Mouse (Mus musculus): ENCODE measurements around the gene Polr3h.
"Not testable (repeated sequence)": the region's sequence is repeated elsewhere in the genome, so short reads cannot be mapped to it uniquely, and the experiment has no call there.

The Polr3h gene

GRCm38 (mm10) chr15:81925760-81926445, at the start of gene Polr3h:
Gene Polr3h, minus strand, starts transcription at chr15:81926240.
- DNase-seq (ENCODE audit: low spot score), result peak; percentile 94

DNA sequence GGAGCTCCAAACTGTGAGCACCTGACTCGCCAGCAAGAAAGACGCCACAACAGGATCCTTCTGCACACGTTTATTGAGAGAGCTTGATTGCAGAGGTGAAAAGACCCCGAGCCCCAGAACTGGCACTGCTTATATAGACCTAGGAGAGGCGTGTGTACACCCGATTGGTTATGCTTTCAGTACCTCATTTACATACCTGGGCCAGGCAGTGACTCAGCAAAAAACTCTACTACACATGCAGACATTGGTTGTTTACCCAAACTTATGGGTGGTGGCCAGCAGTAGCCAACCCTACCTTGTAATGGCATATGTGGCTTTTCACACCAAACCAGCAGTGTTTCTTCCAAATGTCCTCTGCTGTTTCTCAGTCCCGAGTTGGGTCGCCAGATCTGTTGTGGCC, 49.1 kb upstream of the Polr3h start:
- DNase-seq (ENCODE audit: low spot score), result not testable (repeated sequence)

DNA sequence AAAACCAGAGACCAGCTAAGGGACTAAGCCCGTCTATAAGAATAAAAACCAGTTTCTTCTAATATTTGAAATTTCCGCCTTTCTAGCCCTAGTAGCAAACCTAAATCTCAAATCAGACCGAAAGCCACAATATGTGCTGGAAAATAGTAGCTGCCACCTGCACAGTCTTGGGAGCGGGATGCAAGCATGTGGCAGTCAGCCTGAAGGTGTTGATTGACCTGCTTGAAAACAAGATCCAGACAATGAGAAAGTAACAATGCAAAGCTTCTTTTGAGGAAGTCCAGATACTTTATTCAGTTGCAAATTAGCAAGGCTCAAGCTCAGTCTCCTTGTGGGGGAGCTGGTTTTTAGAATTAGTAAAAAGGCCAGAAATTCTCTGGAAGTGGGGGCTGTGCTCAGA, 44.5 kb upstream of the Polr3h start:
- DNase-seq (ENCODE audit: low spot score), result not testable (repeated sequence)

GRCm38 (mm10) chr15:81969635-81970034, 43.6 kb upstream of the Polr3h start:
- not testable (repeated sequence) for DNase-seq (ENCODE audit: low spot score)

- DNase-seq (ENCODE audit: low spot score), result no peak
These were observed 43.1 kb upstream of the Polr3h start for GRCm38 (mm10) chr15:81969173-81969572.

- no peak for DNase-seq (ENCODE audit: low spot score)
These were observed 42.4 kb upstream of the Polr3h start for GRCm38 (mm10) chr15:81968447-81968846.

DNA sequence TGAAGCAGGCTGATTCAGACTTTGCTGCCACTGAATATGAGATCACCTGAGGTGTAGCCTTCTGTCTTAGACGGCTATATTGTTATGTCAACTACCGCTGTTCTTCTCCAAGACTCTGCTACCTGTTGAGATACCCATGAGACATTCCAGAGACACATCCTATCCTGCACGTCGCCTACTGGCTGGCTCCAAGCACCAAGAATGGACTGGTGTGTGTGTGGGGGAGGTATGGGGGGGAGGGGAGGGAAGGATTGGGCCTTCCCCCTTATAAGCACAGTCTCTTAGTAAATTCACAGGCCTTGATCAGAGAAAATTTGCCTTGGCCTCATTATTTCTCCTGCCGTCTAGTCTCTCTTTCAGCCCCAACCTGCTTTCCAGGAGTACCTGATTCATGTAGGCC, 41.8 kb upstream of the Polr3h start:
- DNase-seq (ENCODE audit: low spot score), result no peak

- DNase-seq (ENCODE audit: low spot score), result no peak
These were observed 40.2 kb upstream of the Polr3h start for GRCm38 (mm10) chr15:81966062-81966829.

- DNase-seq (ENCODE audit: low spot score), result no peak
These were observed 39.0 kb upstream of the Polr3h start for GRCm38 (mm10) chr15:81964980-81965545.

DNA sequence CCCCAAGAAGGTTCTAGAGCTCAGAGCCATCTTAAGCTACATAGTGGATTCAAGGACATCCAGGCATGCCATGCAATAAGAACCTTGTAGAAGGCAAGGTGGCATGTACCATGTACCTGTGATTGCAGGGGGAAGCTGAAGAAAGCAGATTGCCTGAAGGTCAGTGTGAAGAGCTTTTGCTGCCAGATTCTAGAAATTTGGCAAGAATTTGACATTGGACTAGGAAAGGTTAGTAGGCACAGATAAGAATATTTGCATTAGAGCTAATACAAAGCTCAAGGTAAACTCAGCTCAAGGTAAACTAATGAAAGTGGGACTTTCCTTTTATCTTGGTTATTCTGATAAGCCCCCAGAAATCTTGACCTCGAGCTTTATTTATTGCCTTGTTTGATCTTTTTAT, 38.2 kb upstream of the Polr3h start:
- no peak for DNase-seq (ENCODE audit: low spot score)

- DNase-seq (ENCODE audit: low spot score), result no peak
These were observed 35.0 kb upstream of the Polr3h start for GRCm38 (mm10) chr15:81961078-81961451.

GRCm38 (mm10) chr15:81960171-81961077, 34.4 kb upstream of the Polr3h start, which contains the start of gene Pmm1:
Gene Pmm1, minus strand, starts transcription at chr15:81960930.
- peak; percentile 99 for DNase-seq (ENCODE audit: low spot score)

DNA sequence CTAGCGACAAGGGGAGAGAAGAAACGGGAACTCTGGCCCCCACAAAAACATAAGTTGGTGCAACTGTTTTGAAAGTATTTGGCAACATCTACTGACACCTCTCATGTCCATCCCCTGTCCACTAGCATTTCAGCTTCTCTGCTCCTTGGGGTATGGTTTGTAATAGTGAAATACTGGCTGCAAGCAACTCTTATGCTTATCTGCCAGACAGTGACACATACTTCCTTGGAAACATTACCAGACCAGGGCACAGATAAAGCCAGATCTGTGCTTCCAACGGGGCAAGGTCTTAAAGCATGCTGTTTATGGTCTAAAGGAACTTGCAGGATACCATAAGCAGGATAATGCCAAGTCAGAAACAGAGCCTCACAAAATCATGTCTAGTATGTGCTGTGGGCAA, 32.9 kb upstream of the Polr3h start:
- DNase-seq (ENCODE audit: low spot score), result no peak

- DNase-seq (ENCODE audit: low spot score), result no peak
These were observed 31.6 kb upstream of the Polr3h start for GRCm38 (mm10) chr15:81957598-81957997.

- DNase-seq (ENCODE audit: low spot score), result peak; percentile 39
These were observed 30.4 kb upstream of the Polr3h start for GRCm38 (mm10) chr15:81956457-81956856.

GRCm38 (mm10) chr15:81955414-81955813, 29.4 kb upstream of the Polr3h start:
- DNase-seq (ENCODE audit: low spot score), result no peak

DNA sequence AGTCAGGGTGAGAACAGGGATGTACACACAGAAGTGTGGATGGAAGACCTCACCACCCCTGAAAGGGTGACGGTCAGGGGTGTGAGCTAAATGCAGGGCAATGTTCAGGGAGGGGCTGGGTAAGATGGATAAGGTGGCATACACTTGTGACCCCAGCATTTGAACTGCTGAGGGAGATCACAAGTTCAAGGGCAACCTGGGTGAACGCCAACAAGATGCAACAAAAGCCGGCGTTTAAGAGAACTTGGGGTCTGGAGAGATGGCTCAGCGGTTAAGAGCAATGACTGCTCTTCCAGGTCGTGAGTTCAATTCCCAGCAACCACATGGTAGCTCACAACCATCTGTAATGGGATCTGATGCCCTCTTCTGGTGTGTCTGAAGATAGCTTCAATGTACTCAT, 28.7 kb upstream of the Polr3h start:
- no peak for DNase-seq (ENCODE audit: low spot score)

GRCm38 (mm10) chr15:81954151-81954583, 28.1 kb upstream of the Polr3h start:
- DNase-seq (ENCODE audit: low spot score), result no peak

DNA sequence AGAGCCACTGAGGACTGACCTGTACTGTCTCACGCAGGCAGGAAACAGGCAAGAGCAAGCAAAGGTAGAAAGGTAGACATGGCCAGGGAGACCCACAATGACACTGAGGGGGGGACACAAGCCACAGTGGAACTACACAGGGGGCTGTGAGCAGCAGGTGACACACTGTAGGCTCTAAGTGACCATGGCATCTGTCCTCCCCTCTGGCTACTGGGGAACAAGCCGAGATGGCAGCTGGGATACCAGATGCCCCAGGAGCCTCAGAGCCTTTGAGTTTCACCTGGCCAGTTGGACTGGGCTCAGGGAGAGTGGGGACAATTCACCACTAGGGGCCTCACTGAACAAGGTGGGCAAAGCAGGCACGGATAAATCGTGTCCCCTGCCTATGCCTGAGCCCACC, 26.3 kb upstream of the Polr3h start:
- no peak for DNase-seq (ENCODE audit: low spot score)

- no peak for DNase-seq (ENCODE audit: low spot score)
These were observed 25.1 kb upstream of the Polr3h start for GRCm38 (mm10) chr15:81951159-81951558.

DNA sequence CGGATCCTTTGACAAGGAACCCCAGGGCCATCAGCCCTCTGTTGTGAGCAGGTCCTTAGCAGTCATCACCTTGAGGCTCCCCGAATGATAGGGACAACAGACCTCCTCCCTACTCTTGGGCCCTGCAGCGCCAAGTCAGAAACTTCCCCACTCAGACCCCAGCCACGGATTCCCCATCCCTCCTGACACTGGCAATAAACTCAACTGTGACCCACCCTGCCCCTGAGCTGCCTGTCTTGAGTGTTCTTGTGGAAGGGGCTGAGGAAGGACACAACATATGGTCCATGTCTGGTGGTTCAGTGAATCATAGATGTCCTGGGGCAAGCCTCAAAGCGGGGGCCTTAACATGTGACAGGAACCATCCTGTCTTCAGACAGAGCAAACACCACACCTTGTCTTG, 24.7 kb upstream of the Polr3h start:
- no peak for DNase-seq (ENCODE audit: low spot score)
